Mouse (Mus musculus): ENCODE measurements at regions not wholly inside any gene's neighbourhood (a gene's known extent, or its start where the extent isn't known, plus 50 kb on each side); places are given as distances from the start of the nearest gene placed in this dataset.
A peak's percentile ranks its signal among the peaks of the same experiment; 100 is the strongest.

DNA sequence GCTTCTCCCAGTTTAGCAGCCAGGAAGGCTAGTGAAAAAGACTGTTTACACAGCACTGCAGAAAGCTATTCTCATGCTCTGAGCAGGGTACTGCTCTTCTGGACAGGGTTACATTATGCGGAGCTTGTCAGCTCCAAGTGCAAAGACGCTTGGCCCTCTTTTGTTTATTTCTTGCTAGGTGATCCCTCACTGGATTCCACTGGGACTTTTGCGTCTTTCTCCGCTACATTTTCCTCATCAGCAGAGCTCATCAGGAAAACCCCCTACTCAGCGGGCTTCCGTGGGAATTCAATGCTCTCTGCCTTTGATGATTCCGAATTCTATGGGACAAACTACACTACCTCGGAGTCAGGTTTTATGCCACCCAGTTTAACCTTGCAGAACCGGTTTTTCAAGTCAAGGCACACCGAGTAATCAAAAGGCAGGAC, 172.0 kb downstream of the Qdpr start:
- peak overlapping the region; percentile 50; the same call in 1 of the 2 replicates for H3K9ac ChIP-seq (replicated peaks; ENCODE audit: low read length)
- H3K27me3 ChIP-seq (ENCODE audit: insufficient read depth, low read length) = no peaks in the 10 kb centered on the region
- ATAC-seq = no peak
- DNase-seq (ENCODE audit: low spot score) = peak; percentile 39
- H3K9me3 ChIP-seq (ENCODE audit: low read length) = no peaks in the 10 kb centered on the region
- no peaks in the 10 kb centered on the region for H3K36me3 ChIP-seq (ENCODE audit: insufficient read depth, low read length)
- WGBS = 0% methylated on average over 10 of the region's 10 CpGs
- H3K4me3 ChIP-seq (ENCODE audit: low read length) = peak overlapping the region; percentile 35
- H3K4me1 ChIP-seq (ENCODE audit: insufficient read depth, low read length) = no peaks in the 10 kb centered on the region
- peak overlapping the region; percentile 45; the same call in 1 of the 2 replicates for H3K27ac ChIP-seq
- TF ChIP-seq CTCF (IDR thresholded peaks at IDR 0.05; ENCODE audit: low read depth) = no peak
- H3K4me2 ChIP-seq (ENCODE audit: low read depth, low read length) = peak overlapping the region; percentile 65

GRCm38 (mm10) chr5:45270679-45271078, 179.4 kb downstream of the Qdpr start:
- no peak overlapping the region for H3K9ac ChIP-seq (replicated peaks; ENCODE audit: low read length)
- WGBS = 78% methylated on average over 3 of the region's 3 CpGs

DNA sequence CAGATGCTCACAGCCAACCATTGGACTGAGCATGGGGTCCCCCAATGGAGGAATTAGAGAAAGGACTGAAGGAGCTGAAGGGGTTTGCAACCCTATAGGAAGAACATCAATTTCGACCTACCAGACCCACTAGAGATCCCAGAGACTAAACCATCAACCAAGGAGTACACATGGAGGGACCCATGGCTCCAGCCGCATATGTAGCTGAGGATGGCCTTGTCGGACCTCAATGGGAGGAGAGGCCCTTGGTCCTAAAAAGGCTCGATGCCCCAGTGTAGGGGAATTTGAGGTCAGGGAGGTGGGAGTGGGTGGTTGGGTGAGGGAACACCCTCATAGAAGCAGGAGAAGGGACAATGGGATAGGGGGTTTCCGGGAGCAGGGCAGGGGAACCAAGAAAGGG, 180.6 kb downstream of the Qdpr start:
- no peak overlapping the region for H3K27ac ChIP-seq
- DNase-seq (ENCODE audit: low spot score) (no peak), ATAC-seq (no peak)
- H3K4me1 ChIP-seq (ENCODE audit: insufficient read depth, low read length) = no peaks in the 10 kb centered on the region
- no peaks in the 10 kb centered on the region for H3K27me3 ChIP-seq (ENCODE audit: insufficient read depth, low read length)
- H3K4me2 ChIP-seq (ENCODE audit: low read depth, low read length) = no peak overlapping the region
- no peaks in the 10 kb centered on the region for H3K36me3 ChIP-seq (ENCODE audit: insufficient read depth, low read length)
- H3K9ac ChIP-seq (replicated peaks; ENCODE audit: low read length) = no peak overlapping the region
- TF ChIP-seq CTCF (IDR thresholded peaks at IDR 0.05; ENCODE audit: low read depth) = no peak
- H3K9me3 ChIP-seq (ENCODE audit: low read length) = no peaks in the 10 kb centered on the region
- no peak overlapping the region for H3K4me3 ChIP-seq (ENCODE audit: low read length)
- 87% methylated on average over 5 of the region's 5 CpGs for WGBS

More at GRCm38 (mm10) chr5:45270679-45271078, 179.4 kb downstream of the Qdpr start:
- DNase-seq (ENCODE audit: low spot score) (no peak), ATAC-seq (no peak)
- no peak overlapping the region for H3K27ac ChIP-seq
- no peaks in the 10 kb centered on the region for H3K9me3 ChIP-seq (ENCODE audit: low read length)
- no peak for TF ChIP-seq CTCF (IDR thresholded peaks at IDR 0.05; ENCODE audit: low read depth)
- H3K27me3 ChIP-seq (ENCODE audit: insufficient read depth, low read length) = no peaks in the 10 kb centered on the region
- no peak overlapping the region for H3K4me2 ChIP-seq (ENCODE audit: low read depth, low read length)
- H3K36me3 ChIP-seq (ENCODE audit: insufficient read depth, low read length) = no peaks in the 10 kb centered on the region
- H3K4me1 ChIP-seq (ENCODE audit: insufficient read depth, low read length) = no peaks in the 10 kb centered on the region
- H3K4me3 ChIP-seq (ENCODE audit: low read length) = no peak overlapping the region

DNA sequence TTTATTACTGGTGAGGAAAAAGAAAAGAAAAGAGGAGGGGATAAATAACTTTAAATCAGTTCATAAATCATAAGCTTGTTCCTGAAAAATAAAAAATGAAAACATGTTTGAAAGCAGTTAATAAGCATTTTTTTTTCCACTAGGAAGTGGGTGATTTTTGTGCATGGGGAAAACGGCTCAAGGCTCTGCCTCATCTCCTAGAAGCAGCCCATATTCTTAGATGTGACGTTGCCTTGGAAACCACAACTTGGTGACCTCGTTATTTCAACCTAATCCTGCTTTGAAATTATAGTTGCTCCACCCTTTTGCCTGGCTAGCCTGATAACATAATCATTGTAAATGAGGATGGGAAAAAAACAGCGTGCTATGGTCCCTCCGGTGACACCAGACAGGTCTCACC, 183.1 kb downstream of the Qdpr start:
- H3K4me1 ChIP-seq (ENCODE audit: insufficient read depth, low read length) = no peaks in the 10 kb centered on the region

DNA sequence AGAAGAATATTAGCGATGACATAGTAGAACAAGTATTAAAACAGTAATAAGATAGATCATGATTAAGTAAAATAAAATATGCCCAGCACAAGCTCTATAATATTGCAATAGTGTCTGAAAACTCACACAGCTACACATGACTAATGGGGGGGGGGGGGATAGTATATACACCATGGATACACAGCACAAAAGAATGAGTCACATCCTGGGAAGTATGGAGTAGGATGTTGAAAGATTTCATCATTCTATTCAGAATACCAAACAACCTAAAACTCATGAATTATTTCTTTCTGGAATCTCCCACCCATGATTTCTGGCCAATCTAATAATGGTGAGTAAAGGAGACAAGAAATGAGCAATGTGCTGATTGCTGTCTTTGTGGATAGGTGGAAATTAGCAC, 191.6 kb downstream of the Qdpr start:
- Histone ChIP-seq H3K4me3 (ENCODE audit: low read length) (no peak overlapping the region), H3K9ac (replicated peaks; ENCODE audit: low read length) (no peak overlapping the region), H3K4me1 (ENCODE audit: insufficient read depth, low read length) (no peaks in the 10 kb centered on the region), H3K27ac (no peak overlapping the region), H3K27me3 (ENCODE audit: insufficient read depth, low read length) (no peaks in the 10 kb centered on the region), H3K4me2 (ENCODE audit: low read depth, low read length) (no peak overlapping the region), H3K9me3 (ENCODE audit: low read length) (no peaks in the 10 kb centered on the region), H3K36me3 (ENCODE audit: insufficient read depth, low read length) (no peaks in the 10 kb centered on the region)
- ATAC-seq (no peak), DNase-seq (ENCODE audit: low spot score) (no peak)
- 96% methylated on average over 1 of the region's 1 CpGs for WGBS
- no peak for TF ChIP-seq CTCF (IDR thresholded peaks at IDR 0.05; ENCODE audit: low read depth)

More for the DNA sequence above, 183.1 kb downstream of the Qdpr start:
- Histone ChIP-seq H3K27me3 (ENCODE audit: insufficient read depth, low read length) (no peaks in the 10 kb centered on the region), H3K4me2 (ENCODE audit: low read depth, low read length) (no peak overlapping the region), H3K36me3 (ENCODE audit: insufficient read depth, low read length) (no peaks in the 10 kb centered on the region), H3K4me3 (ENCODE audit: low read length) (no peak overlapping the region), H3K9me3 (ENCODE audit: low read length) (no peaks in the 10 kb centered on the region), H3K9ac (replicated peaks; ENCODE audit: low read length) (no peak overlapping the region), H3K27ac (no peak overlapping the region)
- DNase-seq (ENCODE audit: low spot score) = peak; percentile 32
- WGBS = 38% methylated on average over 5 of the region's 5 CpGs
- peak; percentile 59 for ATAC-seq
- TF ChIP-seq CTCF (IDR thresholded peaks at IDR 0.05; ENCODE audit: low read depth) = no peak

DNA sequence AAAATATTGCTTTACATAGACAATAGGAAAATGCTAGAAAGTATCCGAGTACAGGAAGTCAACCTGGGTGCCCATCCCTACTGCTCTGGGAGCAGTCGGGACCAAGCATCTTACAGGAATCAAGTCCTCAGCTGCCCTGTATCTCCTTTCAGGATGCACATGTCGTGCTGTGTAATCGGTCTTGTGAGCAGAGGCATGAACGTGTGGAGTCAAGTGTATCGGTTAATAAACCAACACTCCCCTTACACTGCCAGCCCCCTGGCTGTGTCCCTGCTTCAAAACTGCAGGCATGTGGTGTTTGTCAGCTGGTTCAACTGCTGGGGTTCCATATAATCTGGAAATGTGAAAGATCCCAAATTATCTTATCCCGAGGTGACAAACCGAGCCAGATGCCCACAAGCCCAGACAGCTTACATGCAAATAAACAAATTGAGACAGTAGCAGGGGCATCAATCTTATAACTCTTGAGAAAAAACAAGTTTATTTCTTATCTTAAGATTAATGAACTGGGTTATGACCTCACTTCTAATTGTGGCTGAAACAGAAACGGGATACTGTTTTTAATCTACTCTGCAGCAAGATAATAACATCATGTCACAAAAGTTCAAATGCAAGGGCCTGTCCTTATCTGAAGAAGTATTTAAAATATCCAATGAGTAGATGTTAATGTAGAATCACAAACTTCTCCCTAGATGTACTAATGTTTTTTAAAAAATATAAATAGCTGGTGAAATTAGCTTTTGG, 193.6 kb downstream of the Qdpr start:
- H3K4me2 ChIP-seq (ENCODE audit: low read depth, low read length) = no peak overlapping the region
- H3K9me3 ChIP-seq (ENCODE audit: low read length) = no peaks in the 10 kb centered on the region
- no peaks in the 10 kb centered on the region for H3K36me3 ChIP-seq (ENCODE audit: insufficient read depth, low read length)
- DNase-seq (ENCODE audit: low spot score) = no peak
- no peak overlapping the region for H3K9ac ChIP-seq (replicated peaks; ENCODE audit: low read length)
- no peaks in the 10 kb centered on the region for H3K27me3 ChIP-seq (ENCODE audit: insufficient read depth, low read length)
- no peak overlapping the region for H3K27ac ChIP-seq
- WGBS = 55% methylated on average over 9 of the region's 9 CpGs
- TF ChIP-seq CTCF (IDR thresholded peaks at IDR 0.05; ENCODE audit: low read depth) = no peak
- ATAC-seq = no peak
- H3K4me1 ChIP-seq (ENCODE audit: insufficient read depth, low read length) = no peaks in the 10 kb centered on the region
- no peak overlapping the region for H3K4me3 ChIP-seq (ENCODE audit: low read length)

DNA sequence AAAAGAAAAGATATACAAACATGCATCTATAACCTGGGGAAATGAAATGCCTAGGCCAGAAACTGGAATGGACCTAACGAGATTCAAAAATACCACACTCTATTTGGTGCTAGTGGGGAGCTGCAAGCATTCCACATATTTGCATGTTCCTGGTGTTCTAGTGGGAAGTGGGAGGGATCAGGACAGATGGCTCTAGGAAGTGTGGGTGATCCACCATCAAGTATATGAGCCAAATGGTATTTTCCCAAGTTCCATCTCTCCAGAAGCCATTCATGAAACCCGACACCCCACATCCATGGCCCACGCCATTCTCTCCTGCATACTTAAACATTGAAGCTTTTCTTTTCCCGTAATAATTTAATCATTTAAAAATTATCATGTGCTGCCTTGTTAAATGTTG, 218.2 kb downstream of the Qdpr start:
- Histone ChIP-seq H3K27ac (no peak overlapping the region), H3K4me1 (ENCODE audit: insufficient read depth, low read length) (no peaks in the 10 kb centered on the region), H3K36me3 (ENCODE audit: insufficient read depth, low read length) (no peaks in the 10 kb centered on the region), H3K4me2 (ENCODE audit: low read depth, low read length) (no peak overlapping the region), H3K9ac (replicated peaks; ENCODE audit: low read length) (no peak overlapping the region), H3K4me3 (ENCODE audit: low read length) (no peak overlapping the region), H3K27me3 (ENCODE audit: insufficient read depth, low read length) (no peaks in the 10 kb centered on the region), H3K9me3 (ENCODE audit: low read length) (no peaks in the 10 kb centered on the region)
- DNase-seq (ENCODE audit: low spot score) (no peak), ATAC-seq (no peak)
- TF ChIP-seq CTCF (IDR thresholded peaks at IDR 0.05; ENCODE audit: low read depth) = no peak
- WGBS = 87% methylated on average over 4 of the region's 4 CpGs
